Mouse (Mus musculus): ENCODE measurements around the gene Gng12.
"Not testable (repeated sequence)": the region's sequence is repeated elsewhere in the genome, so short reads cannot be mapped to it uniquely, and the experiment has no call there.

DNA sequence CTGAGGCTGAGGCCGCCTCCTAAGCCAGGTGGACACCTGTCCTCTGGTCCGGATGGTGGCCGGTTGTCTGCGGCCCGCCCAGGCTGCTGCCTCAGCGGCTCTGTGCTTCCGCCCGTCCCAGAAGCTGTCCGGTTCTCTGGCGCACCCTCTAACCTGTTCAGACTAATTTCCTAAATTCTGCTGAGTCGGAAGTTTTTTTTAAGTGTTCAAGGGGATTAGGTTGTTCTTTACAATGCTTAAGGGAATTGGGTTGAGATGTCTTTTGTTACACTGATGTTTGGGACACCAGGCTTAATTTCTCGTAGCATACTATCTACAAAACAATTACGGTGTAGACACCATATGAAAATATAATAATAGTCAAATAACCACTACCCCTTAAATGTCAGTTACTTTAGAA lies 19.1 kb upstream of the Gng12 start:
- not testable (repeated sequence) for TF ChIP-seq CTCF (IDR thresholded peaks at IDR 0.05); POLR2A (IDR thresholded peaks at IDR 0.05; ENCODE audit: insufficient read depth, low read depth, low read length); EP300 (IDR thresholded peaks at IDR 0.05; ENCODE audit: insufficient read depth, low read depth, low read length)

All from heart, adult 2 months (tissue).